Mouse (Mus musculus) liver, adult 2 months (tissue): Measurements from ENCODE around the gene Ten1.

ENCODE experiments used
- CTCF ChIP-seq: fragments of 200-500 bp; IDR thresholded peaks from 2 replicates; pipeline ENCODE4 v1.5.1; 2011; ENCODE audit warnings: low read depth, low read length, control low read depth
- POLR2A ChIP-seq: fragments of 200-500 bp; IDR thresholded peaks from 2 replicates; pipeline ENCODE4 v1.6.1; 2011; ENCODE audit warnings: low read length, control low read depth; ENCODE audit not compliant: insufficient read depth; ENCODE audit errors: extremely low read depth

DNA sequence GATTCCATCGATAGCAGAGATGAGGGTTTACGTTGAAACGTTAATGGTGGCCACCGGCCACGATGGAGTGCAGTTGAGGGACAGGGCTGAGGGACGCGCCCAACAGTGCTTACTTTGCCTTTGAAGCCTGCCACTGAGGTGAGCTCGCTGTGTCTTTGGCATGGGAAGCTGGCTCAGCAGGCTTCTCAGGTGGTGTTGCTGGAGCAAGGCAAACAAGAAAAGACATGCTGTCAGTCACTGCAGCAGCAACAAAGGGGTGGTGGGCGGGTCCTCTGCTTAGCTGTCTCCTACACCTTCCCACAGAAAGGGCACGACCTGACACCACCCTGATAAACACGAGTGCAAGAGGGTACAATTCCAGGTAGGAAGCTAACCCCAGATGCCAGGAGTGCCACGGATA lies 37.3 kb upstream of the Ten1 start:
- TF ChIP-seq CTCF (no peak), POLR2A (no peak)
